Mouse (Mus musculus) midbrain, embryonic 14.5 days (tissue): ENCODE data around the gene Mpc1. TPM values are rescaled to one million over a fixed set of nuclear protein-coding genes. Genes with fewer than 3 reads are reported as not detected.
"Not testable (repeated sequence)": the region's sequence is repeated elsewhere in the genome, so short reads cannot be mapped to it uniquely, and the experiment has no call there.

Source experiments
- ATAC-seq: fragments of 200-750 bp; cut with Nextera tagmentation; 2 replicates; pipeline ENCODE4 v1.8.0; 2017; ENCODE audit warnings: moderate number of reproducible peaks, moderate library complexity; ENCODE audit not compliant: low FRiP score, low TSS enrichment
- DNase-seq: peaks from one replicate; pipeline ENCODE4 v3.0.0-alpha.2; 2015
- H3K27ac ChIP-seq: fragments of 300-500 bp; sonication (generic); replicated peaks from 2 replicates; pipeline ENCODE4 v1.5.1; 2014; ENCODE audit warnings: mild to moderate bottlenecking, low read depth, low read length, moderate library complexity
- H3K27me3 ChIP-seq: fragments of 300-500 bp; sonication (generic); 2 replicates; pipeline ENCODE4 v1.6.1; 2014; ENCODE audit warnings: low read length, control low read depth, mixed read lengths; ENCODE audit not compliant: control insufficient read depth, insufficient read depth
- H3K36me3 ChIP-seq: fragments of 300-500 bp; sonication (generic); 2 replicates; pipeline ENCODE4 v1.6.1; 2014; ENCODE audit warnings: low read length, control low read depth; ENCODE audit not compliant: control insufficient read depth, insufficient read depth
- H3K4me1 ChIP-seq: fragments of 300-500 bp; sonication (generic); 2 replicates; pipeline ENCODE4 v1.6.1; 2014; ENCODE audit warnings: mild to moderate bottlenecking, antibody characterized with exemption, low read length, control low read depth; ENCODE audit not compliant: control insufficient read depth, insufficient read depth
- H3K4me2 ChIP-seq: fragments of 300-500 bp; sonication (generic); 2 replicates; pipeline ENCODE4 v1.6.1; 2014; ENCODE audit warnings: mild to moderate bottlenecking, low read length, moderate library complexity
- H3K4me3 ChIP-seq: fragments of 300-500 bp; sonication (generic); replicated peaks from 2 replicates; pipeline ENCODE4 v1.5.1; 2014; ENCODE audit warnings: low read depth, low read length
- H3K9ac ChIP-seq: fragments of 300-500 bp; sonication (generic); replicated peaks from 2 replicates; pipeline ENCODE4 v1.6.1; 2014; ENCODE audit warnings: mild to moderate bottlenecking, low read length, moderate library complexity
- H3K9me3 ChIP-seq: fragments of 300-500 bp; sonication (generic); 2 replicates; pipeline ENCODE4 v1.6.1; 2016; ENCODE audit warnings: low read length, control low read depth, mixed read lengths; ENCODE audit not compliant: control insufficient read depth
- WGBS: fragments of 180-500 bp; shearing (Covaris S2); extraction: QIAGEN DNeasy Blood & Tissue Kit; methylation state at CpG from one replicate; pipeline ENCODE4 v1.1.7; 2014; 5-methylcytosine and 5-hydroxymethylcytosine counted together
- polyA plus RNA-seq: library from polyadenylated mRNA; unstranded; fragments of >200 nt; fragmentation: Nextera tagmentation; extraction: Ambion mirVana; gene quantifications from 2 replicates; pipeline ENCODE4 v1.2.1, GENCODE M21; 2014

Mpc1 gene
- polyA plus RNA-seq, 1 experiment from 2014 or later = 282 TPM

DNA sequence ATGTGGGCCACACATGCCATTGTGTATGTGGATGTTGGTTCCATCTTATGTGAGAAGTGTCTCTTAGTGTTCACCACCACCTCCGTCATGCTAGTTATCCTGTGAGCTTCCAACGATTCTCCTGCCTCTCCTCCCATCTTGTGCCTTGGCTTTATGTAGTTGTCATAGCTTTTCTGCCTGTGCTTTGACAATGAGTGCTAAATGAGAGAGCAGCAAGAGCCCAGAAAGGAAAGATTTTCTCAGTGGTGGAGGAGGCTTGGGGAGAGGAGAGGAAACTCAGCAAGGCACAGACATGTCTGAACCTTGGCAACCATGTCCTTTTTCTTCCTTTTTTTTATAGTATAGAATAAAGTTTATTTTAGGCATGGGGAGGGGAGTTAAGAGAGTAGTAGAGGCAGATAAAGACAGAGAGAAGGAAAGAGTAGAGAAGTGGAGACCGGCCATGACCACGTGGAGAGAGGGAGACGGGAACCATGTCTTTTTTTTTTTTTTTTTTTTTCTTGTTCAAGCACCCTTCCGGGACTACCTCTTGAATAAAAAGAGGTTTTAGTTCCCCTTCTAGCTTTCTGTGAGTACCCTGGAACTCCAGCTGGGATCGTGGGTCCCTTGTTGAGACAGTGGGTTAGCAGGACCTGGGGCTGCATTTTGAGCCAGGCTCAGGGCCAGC is 20.2 kb downstream of the Mpc1 start:
- ATAC-seq (no peak), DNase-seq (no peak)
- H3K4me2 ChIP-seq = no peak overlapping the region
- no peaks in the 10 kb centered on the region for H3K9me3 ChIP-seq
- no peak overlapping the region for H3K27ac ChIP-seq
- no peak overlapping the region for H3K9ac ChIP-seq
- H3K27me3 ChIP-seq = no peaks in the 10 kb centered on the region
- H3K4me3 ChIP-seq = no peak overlapping the region
- peaks cover 11% of the 10 kb centered on the region; the same call in 1 of the 2 replicates for H3K36me3 ChIP-seq
- no peaks in the 10 kb centered on the region for H3K4me1 ChIP-seq
- WGBS = 80% methylated on average over 7 of the region's 7 CpGs

DNA sequence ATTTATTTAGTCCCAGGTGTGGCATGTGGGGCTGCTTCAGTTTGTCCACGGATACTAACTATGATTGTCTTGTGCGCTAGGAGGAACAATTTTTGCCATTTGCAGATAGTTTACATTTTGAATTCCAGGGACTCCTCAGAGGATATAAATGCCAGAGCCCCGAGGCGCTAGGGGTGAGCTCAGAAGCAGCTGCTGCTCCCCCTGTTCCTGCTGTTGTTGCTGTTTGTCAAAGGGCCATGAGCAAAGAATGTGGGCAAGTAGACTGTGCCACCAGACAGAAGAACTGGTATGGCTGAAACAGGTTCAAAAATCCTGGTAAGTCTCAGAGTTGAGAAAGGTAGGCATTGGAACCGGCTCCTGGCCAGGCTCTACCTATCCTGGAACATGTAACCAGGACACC is 21.0 kb downstream of the Mpc1 start:
- Histone ChIP-seq H3K27ac (no peak overlapping the region), H3K4me1 (no peaks in the 10 kb centered on the region), H3K9ac (no peak overlapping the region), H3K27me3 (no peaks in the 10 kb centered on the region), H3K4me3 (no peak overlapping the region), H3K36me3 (0 out of 2 replicates have a peak, but pooled peaks cover 4% of the 10 kb centered on the region), H3K4me2 (no peak overlapping the region), H3K9me3 (no peaks in the 10 kb centered on the region)
- no peak for DNase-seq
- ATAC-seq = no peak
- WGBS = 76% methylated on average over 5 of the region's 5 CpGs

DNA sequence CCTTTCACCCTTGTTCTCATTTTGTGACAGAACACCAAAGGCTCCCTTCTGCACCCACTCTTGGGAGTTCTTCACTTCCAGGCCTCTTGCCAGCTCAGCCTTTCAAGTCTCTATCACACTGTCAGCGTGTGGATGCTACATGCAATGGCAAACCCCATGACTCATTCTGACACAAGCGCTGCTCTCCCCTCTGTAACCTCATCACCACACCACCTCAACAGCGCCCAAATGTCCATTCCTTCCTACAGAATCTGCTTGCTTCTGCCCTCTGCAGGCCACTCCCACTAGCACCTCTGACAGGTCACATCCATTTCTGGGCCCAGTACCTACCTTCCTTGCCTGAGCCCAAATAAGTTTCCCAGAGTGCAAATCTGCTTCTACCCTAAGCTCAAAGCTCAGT is 23.1 kb downstream of the Mpc1 start:
- no peaks in the 10 kb centered on the region for H3K36me3 ChIP-seq
- no peak overlapping the region for H3K27ac ChIP-seq
- no peaks in the 10 kb centered on the region for H3K4me1 ChIP-seq
- H3K4me2 ChIP-seq = no peak overlapping the region
- H3K27me3 ChIP-seq = no peaks in the 10 kb centered on the region
- H3K9me3 ChIP-seq = no peaks in the 10 kb centered on the region
- no peak overlapping the region for H3K4me3 ChIP-seq
- DNase-seq (no peak), ATAC-seq (no peak)
- WGBS = 27% methylated on average over 3 of the region's 3 CpGs
- no peak overlapping the region for H3K9ac ChIP-seq

DNA sequence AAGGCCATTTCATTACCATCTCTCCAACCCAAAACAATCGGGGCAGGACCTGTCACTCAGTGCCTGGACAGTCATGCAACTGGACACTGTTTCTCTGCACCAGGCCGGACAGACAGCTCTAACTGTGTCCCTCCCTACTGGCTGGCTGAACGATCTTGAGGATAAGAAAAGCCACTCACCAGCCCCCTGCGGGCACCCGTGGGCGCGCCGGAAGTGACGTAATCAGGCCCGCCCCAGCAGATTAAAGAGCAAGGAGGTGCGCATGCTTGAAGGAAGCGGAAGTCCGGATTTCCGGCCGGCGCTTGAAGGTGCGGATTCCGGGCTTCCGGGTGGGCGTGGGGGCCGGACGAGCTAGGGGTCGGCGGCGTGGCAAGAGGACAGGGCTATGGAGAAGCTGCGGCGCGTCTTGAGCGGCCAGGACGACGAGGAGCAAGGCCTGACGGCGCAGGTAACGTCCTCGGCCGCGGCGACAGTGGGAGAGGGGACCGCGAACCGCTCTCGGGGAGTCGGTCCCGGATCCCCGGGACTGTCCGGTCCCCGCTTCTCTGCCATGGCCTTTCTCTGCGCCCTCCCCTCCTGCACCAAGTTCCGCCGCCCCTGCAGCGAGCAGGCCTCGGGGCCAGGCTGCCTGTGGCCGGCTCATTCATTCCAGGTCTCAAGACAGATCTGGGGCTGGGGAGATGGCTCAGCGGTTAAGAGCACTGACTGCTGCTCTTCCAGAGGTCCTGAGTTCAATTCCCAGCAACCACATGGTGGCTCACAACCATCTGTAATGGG is 28.3 kb downstream of the Mpc1 start, which contains the start of gene Sft2d1:
Gene Sft2d1 (plus strand): TSS at position 265 of the 777 bp plus-strand sequence.
- H3K27me3 ChIP-seq = no peaks in the 10 kb centered on the region

DNA sequence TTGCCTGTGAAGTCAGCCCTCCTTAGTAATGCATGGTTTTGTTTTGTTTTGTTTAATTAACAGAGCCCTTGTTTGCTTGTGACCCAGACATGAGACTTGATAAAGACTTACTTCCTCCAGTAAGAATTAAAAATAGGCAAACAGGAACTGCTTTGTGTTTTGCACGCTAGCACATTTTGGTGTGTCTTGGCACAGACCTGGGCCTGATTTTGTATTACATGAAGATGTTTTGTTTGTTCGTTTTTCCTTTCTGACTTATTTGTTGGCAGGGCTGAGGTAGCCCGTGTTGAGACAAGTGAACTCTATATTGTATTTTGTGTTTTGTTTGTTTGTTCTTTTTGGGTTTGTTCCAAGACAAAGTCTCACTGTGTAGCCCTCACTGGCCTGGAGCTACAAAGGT is 29.0 kb downstream of the Mpc1 start:
- 0 out of 2 replicates have a peak overlapping the region, but pooled peaks have one; percentile 88 for H3K27ac ChIP-seq
- no peaks in the 10 kb centered on the region for H3K27me3 ChIP-seq
- H3K4me1 ChIP-seq = peaks cover 14% of the 10 kb centered on the region
- WGBS = 53% methylated on average over 3 of the region's 3 CpGs
- H3K36me3 ChIP-seq = no peaks in the 10 kb centered on the region
- ATAC-seq (no peak), DNase-seq (no peak)
- peak overlapping the region; percentile 72 for H3K4me3 ChIP-seq
- H3K9ac ChIP-seq = peak overlapping the region; percentile 65
- peak overlapping the region; percentile 73 for H3K4me2 ChIP-seq
- H3K9me3 ChIP-seq = no peaks in the 10 kb centered on the region

More for the DNA sequence above, 28.3 kb downstream of the Mpc1 start, which contains the start of gene Sft2d1:
- WGBS = under 1% methylated on average over 52 of the region's 54 CpGs
- Histone ChIP-seq H3K9ac (peak within 1 kb of the TSS; percentile 76), H3K4me3 (peak within 1 kb of the TSS; percentile 72), H3K9me3 (no peaks in the 10 kb centered on the region), H3K4me2 (peak within 1 kb of the TSS; percentile 73), H3K36me3 (no peaks in the 10 kb centered on the region), H3K27ac (peak within 1 kb of the TSS; percentile 88), H3K4me1 (peaks cover 14% of the 10 kb centered on the region)
- ATAC-seq = peak; percentile 93
- peak; percentile 98 for DNase-seq

DNA sequence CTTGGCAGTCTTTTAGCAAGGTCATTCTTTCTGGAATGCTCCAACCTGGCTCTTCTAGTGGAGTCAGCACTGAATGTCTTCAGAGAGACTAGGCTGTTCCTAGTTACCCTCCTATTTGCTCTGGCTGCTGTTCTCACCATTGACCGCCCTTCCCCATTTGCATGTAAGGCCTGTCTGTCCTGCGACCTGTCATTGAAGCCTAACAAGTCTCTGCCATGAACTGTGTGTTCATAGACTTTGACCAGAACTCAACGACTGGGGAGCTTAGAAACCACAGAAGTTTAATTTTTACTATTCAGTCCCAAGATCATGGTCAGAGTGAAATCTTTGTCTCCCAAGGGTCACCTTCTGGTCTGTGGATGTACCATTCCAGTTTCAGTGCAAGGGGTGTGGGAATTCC is 31.3 kb downstream of the Mpc1 start:
- no peak overlapping the region for H3K4me2 ChIP-seq
- H3K4me1 ChIP-seq = peaks cover 14% of the 10 kb centered on the region
- H3K36me3 ChIP-seq = no peaks in the 10 kb centered on the region
- ATAC-seq (no peak), DNase-seq (no peak)
- H3K27ac ChIP-seq = no peak overlapping the region
- WGBS = 88% methylated on average over 3 of the region's 3 CpGs
- H3K27me3 ChIP-seq = no peaks in the 10 kb centered on the region
- H3K4me3 ChIP-seq = no peak overlapping the region
- H3K9ac ChIP-seq = no peak overlapping the region
- no peaks in the 10 kb centered on the region for H3K9me3 ChIP-seq

DNA sequence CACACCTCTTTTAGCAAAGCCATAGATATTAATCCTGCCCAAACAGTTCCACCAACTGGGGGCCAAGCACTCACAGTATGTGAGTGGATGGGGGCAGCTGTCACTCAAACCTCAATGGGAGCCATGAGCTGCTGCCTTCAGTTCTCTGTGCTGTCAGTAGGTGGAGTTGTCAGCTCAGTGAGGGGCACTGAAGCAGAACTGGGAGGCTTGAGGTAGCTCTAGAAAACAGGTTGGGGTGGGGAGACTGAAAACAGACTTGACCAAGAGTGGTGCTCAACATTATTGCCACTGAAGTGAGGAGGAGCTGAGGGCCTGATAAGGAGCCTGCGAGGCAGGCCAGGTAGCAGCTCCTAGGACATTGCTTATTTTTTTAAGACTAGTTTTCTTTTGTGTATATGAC is 33.5 kb downstream of the Mpc1 start:
- Histone ChIP-seq H3K9me3 (no peaks in the 10 kb centered on the region), H3K4me1 (peaks cover 14% of the 10 kb centered on the region), H3K4me2 (no peak overlapping the region), H3K36me3 (peaks cover 10% of the 10 kb centered on the region; the same call in 1 of the 2 replicates), H3K4me3 (no peak overlapping the region), H3K27me3 (no peaks in the 10 kb centered on the region), H3K9ac (no peak overlapping the region), H3K27ac (no peak overlapping the region)
- ATAC-seq = no peak
- peak; percentile 42 for DNase-seq
- WGBS = 96% methylated on average over 1 of the region's 1 CpGs

DNA sequence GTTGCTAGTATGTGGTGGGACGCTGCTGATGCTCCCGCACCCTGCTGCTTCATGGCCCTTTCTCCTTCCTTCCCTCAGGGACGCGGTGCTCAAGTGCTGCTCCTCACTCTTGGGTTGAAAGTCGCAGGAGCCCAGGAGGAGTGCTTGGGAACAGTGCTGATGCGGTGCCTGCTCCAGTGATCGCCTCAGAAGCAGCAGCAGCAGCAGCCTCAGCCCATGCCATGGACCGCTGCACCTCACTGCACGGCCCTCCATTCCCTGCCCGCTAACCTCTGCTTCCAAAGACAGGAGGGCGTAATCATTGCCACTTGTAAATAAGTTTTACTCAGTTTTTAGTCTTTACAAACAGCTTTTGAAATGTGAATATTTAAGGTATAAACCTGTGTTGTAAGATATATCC is 44.2 kb downstream of the Mpc1 start:
- not testable (repeated sequence) for H3K4me1 ChIP-seq, H3K4me3 ChIP-seq, H3K27ac ChIP-seq, H3K27me3 ChIP-seq, ATAC-seq, H3K4me2 ChIP-seq, H3K9me3 ChIP-seq, H3K9ac ChIP-seq, DNase-seq
- peaks cover 46% of the 10 kb centered on the region for H3K36me3 ChIP-seq
- 71% methylated on average over 10 of the region's 11 CpGs for WGBS
